Mouse (Mus musculus) spleen, adult 2 months (tissue): ENCODE data around the gene Tm2d3. TPM values are rescaled to one million over a fixed set of nuclear protein-coding genes. Genes with fewer than 3 reads are reported as not detected.

ENCODE experiments used
- DNase-seq, 2 experiments: peaks; one replicate each; pipeline versions ENCODE4 v3.0.0 to v3.0.0-alpha.2; 2012 to 2021; ENCODE audit warnings: low spot score in 2 of 2, low read depth in 1 of 2
- H3K27ac ChIP-seq: fragments of 200-500 bp; 2 replicates; pipeline ENCODE4 v1.5.1; 2012; ENCODE audit warnings: low read length, inconsistent platforms; ENCODE audit not compliant: insufficient read depth
- H3K27me3 ChIP-seq: fragments of 200-500 bp; 2 replicates; pipeline ENCODE4 v1.6.1; 2012; ENCODE audit warnings: mild to moderate bottlenecking, moderate library complexity, low read length, inconsistent platforms; ENCODE audit not compliant: control insufficient read depth, insufficient read depth
- H3K36me3 ChIP-seq: fragments of 200-500 bp; 2 replicates; pipeline ENCODE4 v1.6.1; 2012; ENCODE audit warnings: mild to moderate bottlenecking, low read length, inconsistent platforms; ENCODE audit not compliant: control insufficient read depth, insufficient read depth
- H3K4me1 ChIP-seq: fragments of 200-500 bp; 2 replicates; pipeline ENCODE4 v1.6.1; 2011; ENCODE audit warnings: inconsistent platforms; ENCODE audit not compliant: control insufficient read depth, insufficient read depth, insufficient read length
- H3K4me3 ChIP-seq: fragments of 200-500 bp; 2 replicates; pipeline ENCODE4 v1.5.1; 2011; ENCODE audit warnings: mild to moderate bottlenecking, inconsistent platforms; ENCODE audit not compliant: insufficient read depth, insufficient read length; ENCODE audit errors: extremely low read depth
- CTCF ChIP-seq: fragments of 200-500 bp; IDR thresholded peaks from 2 replicates; pipeline ENCODE4 v1.5.1; 2011; ENCODE audit warnings: mild to moderate bottlenecking, inconsistent platforms; ENCODE audit not compliant: insufficient read depth, insufficient read length, insufficient replicate concordance; ENCODE audit errors: extremely low read depth
- POLR2A ChIP-seq: fragments of 200-500 bp; IDR thresholded peaks from 2 replicates; pipeline ENCODE4 v1.6.1; 2011; ENCODE audit warnings: low read depth, low read length, inconsistent platforms
- WGBS: fragments of 180-500 bp; shearing (Covaris S2); methylation state at CpG from one replicate; pipeline ENCODE4 v1.1.7; 2018; 5-methylcytosine and 5-hydroxymethylcytosine counted together
- polyA plus RNA-seq: library from polyadenylated mRNA; depleted of rRNA; stranded (reverse); fragments of >200 nt; gene quantifications from 2 replicates; pipeline ENCODE4 v1.2.3, GENCODE M21; 2012

Gene Tm2d3
- polyA plus RNA-seq, 1 experiment = 46.4 TPM

- Histone ChIP-seq H3K27me3 (no peaks in the 10 kb centered on the region), H3K27ac (no peak overlapping the region), H3K4me3 (no peak overlapping the region), H3K4me1 (peaks cover 6% of the 10 kb centered on the region; the same call in 1 of the 2 replicates), H3K36me3 (peaks cover 25% of the 10 kb centered on the region)
- DNase-seq = peak in 1 of 2 experiments; percentile 17
- WGBS = 51% methylated on average over 2 of the region's 2 CpGs
- TF ChIP-seq POLR2A = no peak
- no peak for TF ChIP-seq CTCF
Observed at GRCm38 (mm10) chr7:65696450-65696849, 5.5 kb downstream of the Tm2d3 start.

- no peak for DNase-seq
Observed at GRCm38 (mm10) chr7:65702076-65702475, 11.1 kb downstream of the Tm2d3 start.

GRCm38 (mm10) chr7:65704818-65705242 lies 13.9 kb downstream of the Tm2d3 start:
- WGBS = 3% methylated on average over 10 of the region's 10 CpGs
- H3K36me3 ChIP-seq = peaks cover 17% of the 10 kb centered on the region
- peak; percentile 91; the same call in 1 of the 2 replicates for TF ChIP-seq CTCF
- no peak for TF ChIP-seq POLR2A

More at GRCm38 (mm10) chr7:65702076-65702475, 11.1 kb downstream of the Tm2d3 start:
- H3K27me3 ChIP-seq = no peaks in the 10 kb centered on the region
- H3K27ac ChIP-seq = no peak overlapping the region
- no peaks in the 10 kb centered on the region for H3K4me1 ChIP-seq
- TF ChIP-seq POLR2A (no peak), CTCF (no peak)
- no peak overlapping the region for H3K4me3 ChIP-seq
- WGBS = 87% methylated on average over 7 of the region's 7 CpGs
- peaks cover 32% of the 10 kb centered on the region for H3K36me3 ChIP-seq

GRCm38 (mm10) chr7:65708506-65708905 lies 17.5 kb downstream of the Tm2d3 start:
- Histone ChIP-seq H3K27ac (no peak overlapping the region), H3K4me3 (no peak overlapping the region), H3K4me1 (no peaks in the 10 kb centered on the region), H3K36me3 (no peaks in the 10 kb centered on the region), H3K27me3 (no peaks in the 10 kb centered on the region)
- WGBS = 83% methylated on average over 1 of the region's 1 CpGs
- no peak for DNase-seq
- no peak for TF ChIP-seq CTCF
- no peak for TF ChIP-seq POLR2A

More at GRCm38 (mm10) chr7:65704818-65705242, 13.9 kb downstream of the Tm2d3 start:
- peak; percentile 27 to 50 for DNase-seq
- Histone ChIP-seq H3K4me3 (peak overlapping the region; percentile 54), H3K27ac (no peak overlapping the region), H3K27me3 (no peaks in the 10 kb centered on the region), H3K4me1 (no peaks in the 10 kb centered on the region)

GRCm38 (mm10) chr7:65710301-65710700 lies 19.3 kb downstream of the Tm2d3 start:
- Histone ChIP-seq H3K36me3 (no peaks in the 10 kb centered on the region), H3K4me3 (no peak overlapping the region), H3K27ac (no peak overlapping the region), H3K27me3 (no peaks in the 10 kb centered on the region), H3K4me1 (no peaks in the 10 kb centered on the region)
- no peak for DNase-seq
- TF ChIP-seq POLR2A (no peak), CTCF (no peak)
- 88% methylated on average over 3 of the region's 3 CpGs for WGBS

- DNase-seq = no peak
- TF ChIP-seq CTCF = no peak
- no peak for TF ChIP-seq POLR2A
Observed at GRCm38 (mm10) chr7:65713782-65714181, 22.8 kb downstream of the Tm2d3 start.

GRCm38 (mm10) chr7:65714304-65714703 lies 23.3 kb downstream of the Tm2d3 start:
- Histone ChIP-seq H3K4me1 (no peaks in the 10 kb centered on the region), H3K4me3 (no peak overlapping the region), H3K27me3 (no peaks in the 10 kb centered on the region; the same call in 1 of the 2 replicates), H3K36me3 (no peaks in the 10 kb centered on the region), H3K27ac (no peak overlapping the region)
- 39% methylated on average over 4 of the region's 4 CpGs for WGBS
- TF ChIP-seq CTCF = no peak
- no peak for TF ChIP-seq POLR2A
- no peak for DNase-seq

More at GRCm38 (mm10) chr7:65713782-65714181, 22.8 kb downstream of the Tm2d3 start:
- Histone ChIP-seq H3K4me3 (no peak overlapping the region), H3K36me3 (no peaks in the 10 kb centered on the region), H3K4me1 (no peaks in the 10 kb centered on the region), H3K27ac (no peak overlapping the region), H3K27me3 (no peaks in the 10 kb centered on the region; the same call in 1 of the 2 replicates)
- 73% methylated on average over 5 of the region's 5 CpGs for WGBS
